Mouse (Mus musculus) CH12.LX (cell line): ENCODE measurements around the gene Slc35c1. TPM values are rescaled to one million over a fixed set of nuclear protein-coding genes. Genes with fewer than 3 reads are reported as not detected.

ENCODE experiments used
- DNase-seq: peaks from one replicate; pipeline ENCODE4 v3.0.0-alpha.2; 2013; ENCODE audit errors: extremely low read depth
- H3K27ac ChIP-seq: 2 replicates; pipeline ENCODE4 v1.5.1; 2012; ENCODE audit warnings: low read depth, mild to moderate bottlenecking, control low read depth, moderate library complexity; ENCODE audit not compliant: insufficient read depth
- H3K27me3 ChIP-seq: replicated peaks from 2 replicates; pipeline ENCODE3; 2012; ENCODE audit warnings: inconsistent platforms
- H3K36me3 ChIP-seq, 2 experiments: replicated peaks in 1 of 2; 2 replicates each; pipeline versions ENCODE3 to v1.6.1; 2012; ENCODE audit warnings: inconsistent platforms in 1 of 2, low read length in 1 of 2, mild to moderate bottlenecking in 1 of 2, mixed read lengths in 1 of 2, moderate library complexity in 1 of 2; ENCODE audit not compliant: control insufficient read depth in 1 of 2, insufficient read depth in 1 of 2
- H3K4me1 ChIP-seq, 2 experiments: 2 replicates each; pipeline ENCODE4 v1.6.1; 2012; ENCODE audit warnings: inconsistent platforms in 1 of 2, moderate library complexity in 1 of 2; ENCODE audit not compliant: insufficient read depth in 2 of 2, control insufficient read depth in 1 of 2
- H3K4me2 ChIP-seq: 2 replicates; pipeline ENCODE4 v1.6.1; 2012; ENCODE audit warnings: low read depth, mild to moderate bottlenecking, control low read depth; ENCODE audit not compliant: poor library complexity, insufficient read depth, severe bottlenecking
- H3K4me3 ChIP-seq, 3 experiments: fragments of 150-350 bp in 1 of 3; sonication (generic) in 1 of 3; replicated peaks in 1 of 3; 2 replicates each; pipeline versions ENCODE3 to v1.5.1; 2011 to 2012; ENCODE audit warnings: low read depth in 2 of 3, low read length in 2 of 3, mild to moderate bottlenecking in 2 of 3, moderate library complexity in 2 of 3, control low read depth in 1 of 3, improper control_type of control experiment in 1 of 3, inconsistent platforms in 1 of 3, mixed read lengths in 1 of 3; ENCODE audit not compliant: poor library complexity in 1 of 3
- H3K79me2 ChIP-seq: replicated peaks from 2 replicates; pipeline ENCODE4 v1.6.1; 2012; ENCODE audit warnings: mild to moderate bottlenecking, moderate library complexity; ENCODE audit not compliant: control insufficient read depth, poor library complexity, insufficient read depth, severe bottlenecking; ENCODE audit errors: extremely low read depth
- H3K9ac ChIP-seq: 2 replicates; pipeline ENCODE4 v1.6.1; 2012; ENCODE audit warnings: low read depth, mild to moderate bottlenecking, control low read depth, moderate library complexity; ENCODE audit not compliant: insufficient read depth
- H3K9me3 ChIP-seq: replicated peaks from 2 replicates; pipeline ENCODE3; 2012; ENCODE audit warnings: low read length, inconsistent platforms, mixed read lengths
- BHLHE40 ChIP-seq: IDR thresholded peaks from 2 replicates; pipeline ENCODE4 v1.6.1; 2011; ENCODE audit warnings: mild to moderate bottlenecking, low read depth, low read length, improper control_type of control experiment
- CHD1 ChIP-seq: IDR thresholded peaks from 2 replicates; pipeline ENCODE4 v1.6.1; 2012; ENCODE audit warnings: low read depth, low read length, improper control_type of control experiment, inconsistent platforms
- CHD2 ChIP-seq: IDR thresholded peaks from 2 replicates; pipeline ENCODE4 v1.6.1; 2011; ENCODE audit warnings: low read length, improper control_type of control experiment
- CTCF ChIP-seq, 2 experiments: IDR thresholded peaks in 1 of 2; conservative IDR thresholded peaks in 1 of 2; 2 replicates each; pipeline ENCODE4 v1.5.1; 2011 to 2012; ENCODE audit warnings: low read depth in 2 of 2, low read length in 2 of 2, improper control_type of control experiment in 1 of 2, inconsistent platforms in 1 of 2, mild to moderate bottlenecking in 1 of 2, moderate library complexity in 1 of 2
- ELF1 ChIP-seq: IDR thresholded peaks from 2 replicates; pipeline ENCODE4 v1.6.1; 2014; ENCODE audit warnings: low read depth, mild to moderate bottlenecking, inconsistent platforms, low read length, improper control_type of control experiment
- ETS1 ChIP-seq: conservative IDR thresholded peaks from 2 replicates; pipeline ENCODE4 v1.6.1; 2012; ENCODE audit warnings: low read depth, mild to moderate bottlenecking, inconsistent platforms, low read length, improper control_type of control experiment, moderate library complexity
- GABPA ChIP-seq: IDR thresholded peaks from 2 replicates; pipeline ENCODE4 v1.6.1; 2012; ENCODE audit warnings: low read depth, low read length, improper control_type of control experiment, inconsistent platforms; ENCODE audit not compliant: insufficient replicate concordance
- HCFC1 ChIP-seq: IDR thresholded peaks from 2 replicates; pipeline ENCODE4 v1.6.1; 2012; ENCODE audit warnings: low read depth, mild to moderate bottlenecking, inconsistent platforms, low read length, improper control_type of control experiment
- KAT2A ChIP-seq: IDR thresholded peaks from 2 replicates; pipeline ENCODE4 v1.6.1; 2012; ENCODE audit warnings: low read length, improper control_type of control experiment, inconsistent platforms; ENCODE audit not compliant: insufficient replicate concordance
- MAFK ChIP-seq: IDR thresholded peaks from 2 replicates; pipeline ENCODE4 v1.6.1; 2011; ENCODE audit warnings: low read length, improper control_type of control experiment; ENCODE audit not compliant: insufficient replicate concordance
- MAX ChIP-seq: IDR thresholded peaks from 2 replicates; pipeline ENCODE4 v1.6.1; 2011; ENCODE audit warnings: low read length, improper control_type of control experiment
- MXI1 ChIP-seq: IDR thresholded peaks from 2 replicates; pipeline ENCODE4 v1.6.1; 2011; ENCODE audit warnings: mild to moderate bottlenecking, low read depth, low read length, improper control_type of control experiment
- NRF1 ChIP-seq: IDR thresholded peaks from 2 replicates; pipeline ENCODE4 v1.6.1; 2014; ENCODE audit warnings: low read depth, mild to moderate bottlenecking, inconsistent platforms, low read length, improper control_type of control experiment, moderate library complexity
- PAX5 ChIP-seq: IDR thresholded peaks from 2 replicates; pipeline ENCODE4 v1.6.1; 2012; ENCODE audit warnings: low read length, inconsistent platforms, mixed read lengths
- POLR2AphosphoS2 ChIP-seq: IDR thresholded peaks from 2 replicates; pipeline ENCODE4 v1.6.1; 2011; ENCODE audit warnings: low read depth, low read length, improper control_type of control experiment
- RAD21 ChIP-seq: IDR thresholded peaks from 2 replicates; pipeline ENCODE4 v1.6.1; 2011; ENCODE audit warnings: low read depth, mild to moderate bottlenecking, low read length, improper control_type of control experiment, moderate library complexity
- RCOR1 ChIP-seq: conservative IDR thresholded peaks from 2 replicates; pipeline ENCODE4 v1.6.1; 2012; ENCODE audit warnings: low read depth, mild to moderate bottlenecking, inconsistent platforms, low read length, improper control_type of control experiment
- SIN3A ChIP-seq: IDR thresholded peaks from 2 replicates; pipeline ENCODE4 v1.6.1; 2012; ENCODE audit warnings: low read length, improper control_type of control experiment, inconsistent platforms
- SMC3 ChIP-seq: IDR thresholded peaks from 2 replicates; pipeline ENCODE4 v1.6.1; 2011; ENCODE audit warnings: low read depth, low read length, improper control_type of control experiment
- TBP ChIP-seq: conservative IDR thresholded peaks from 2 replicates; pipeline ENCODE4 v1.6.1; 2011; ENCODE audit warnings: low read depth, low read length, improper control_type of control experiment
- TCF12 ChIP-seq: IDR thresholded peaks from 2 replicates; pipeline ENCODE4 v1.6.1; 2014; ENCODE audit warnings: low read depth, mild to moderate bottlenecking, inconsistent platforms, low read length, improper control_type of control experiment
- UBTF ChIP-seq: IDR thresholded peaks from 2 replicates; pipeline ENCODE4 v1.6.1; 2012; ENCODE audit warnings: low read depth, mild to moderate bottlenecking, inconsistent platforms, low read length, improper control_type of control experiment, moderate library complexity
- USF1 ChIP-seq: IDR thresholded peaks from 2 replicates; pipeline ENCODE4 v1.6.1; 2014; ENCODE audit warnings: low read depth, mild to moderate bottlenecking, inconsistent platforms, low read length, improper control_type of control experiment
- USF2 ChIP-seq: conservative IDR thresholded peaks from 2 replicates; pipeline ENCODE4 v1.6.1; 2011; ENCODE audit warnings: low read depth, low read length, improper control_type of control experiment
- ZC3H11A ChIP-seq: IDR thresholded peaks from 2 replicates; pipeline ENCODE4 v1.6.1; 2012; ENCODE audit warnings: low read depth, mild to moderate bottlenecking, inconsistent platforms, low read length, improper control_type of control experiment
- ZKSCAN1 ChIP-seq: IDR thresholded peaks from 2 replicates; pipeline ENCODE4 v1.6.1; 2012; ENCODE audit warnings: low read depth, inconsistent platforms, low read length, improper control_type of control experiment, borderline replicate concordance
- ZMIZ1 ChIP-seq: IDR thresholded peaks from 2 replicates; pipeline ENCODE4 v1.6.1; 2012; ENCODE audit warnings: low read depth, mild to moderate bottlenecking, inconsistent platforms, low read length, improper control_type of control experiment
- ZNF384 ChIP-seq: IDR thresholded peaks from 2 replicates; pipeline ENCODE4 v1.6.1; 2012; ENCODE audit warnings: low read depth, low read length, improper control_type of control experiment, inconsistent platforms
- dilution Hi-C: fragments of 300-500 bp; cut with MboI; formaldehyde crosslinking; loops from 2 replicates; pipeline ENCODE4 v1.14.3; 2020; ENCODE audit warnings: low sequenced_read_pairs; ENCODE audit not compliant: extremely low pct_unique_long_range_greater_than_20kb, extremely low pct_ligation_motif_present
- in situ Hi-C: fragments of 300-500 bp; cut with MboI; formaldehyde crosslinking; loops from 3 replicates; pipeline ENCODE4 v1.14.3; 2019; ENCODE audit warnings: low sequenced_read_pairs, low pct_ligation_motif_present, low pct_unique_long_range_greater_than_20kb, mixed read lengths
- polyA plus RNA-seq: library from polyadenylated mRNA; unstranded; fragments of >175 nt; gene quantifications from 2 replicates; pipeline ENCODE4 v1.2.1, GENCODE M21; 2012; ENCODE audit warnings: low read depth; ENCODE audit not compliant: insufficient read length
- total RNA-seq, 2 experiments: library from RNA; depleted of rRNA; stranded (reverse); fragments of 300-350 nt in 1 of 2; fragments of >200 nt in 1 of 2; gene quantifications; 2 replicates each; pipeline ENCODE4 v1.2.3; 2012 to 2014

Slc35c1 gene
- total and polyA plus RNA-seq, 3 experiments = 4.1 to 22.7 (median 8.7) TPM

DNA sequence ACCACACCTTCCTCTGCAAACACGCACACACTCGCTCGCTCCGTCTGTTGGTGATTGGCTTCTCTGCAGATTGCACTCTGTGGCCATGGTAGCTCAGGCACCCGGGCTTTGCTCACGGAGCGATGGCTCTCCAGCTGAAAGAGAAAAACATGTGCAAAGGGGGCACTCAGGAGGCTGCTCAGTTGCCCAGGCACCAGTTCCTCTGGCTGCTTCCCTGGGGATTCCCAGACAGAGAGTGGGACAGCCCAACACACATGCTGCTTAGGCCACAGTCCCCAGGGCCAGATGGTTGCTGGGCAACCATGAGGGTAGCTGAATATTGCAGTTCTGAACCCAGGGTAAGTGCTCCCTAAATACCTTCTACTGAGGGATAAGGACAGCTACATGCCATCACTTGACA, 54.7 kb downstream of the Slc35c1 start (continued):
- no peak for TF ChIP-seq CHD1
- TF ChIP-seq MAFK = no peak
- no peak for TF ChIP-seq GABPA
- peak; percentile 71 for TF ChIP-seq ETS1
- no peak; the same call in 1 of the 2 replicates for TF ChIP-seq ELF1
- no peak for TF ChIP-seq TBP
- TF ChIP-seq KAT2A = no peak
- TF ChIP-seq SMC3 = 0 out of 2 replicates have a peak, but pooled peaks have one; percentile 7
- TF ChIP-seq CHD2 = no peak
- no peak for TF ChIP-seq USF2
- peak; percentile 32; the same call in 1 of the 2 replicates for TF ChIP-seq ZMIZ1
- no peak for TF ChIP-seq PAX5
- TF ChIP-seq SIN3A = peak; percentile 77
- TF ChIP-seq UBTF = no peak
- TF ChIP-seq USF1 = no peak
- TF ChIP-seq MAX = no peak
- TF ChIP-seq MXI1 = peak; percentile 53; the same call in 1 of the 2 replicates
- no peak for TF ChIP-seq ZNF384

- Histone ChIP-seq H3K79me2 (no peaks in the 10 kb centered on the region), H3K9me3 (peaks cover 10% of the 10 kb centered on the region), H3K4me3 (no peak overlapping the region), H3K27ac (no peak overlapping the region), H3K4me2 (no peak overlapping the region), H3K27me3 (no peaks in the 10 kb centered on the region), H3K36me3 (peaks cover 46 to 69% of the 10 kb centered on the region in 2 experiments), H3K9ac (no peak overlapping the region), H3K4me1 (peaks cover 10 to 53% of the 10 kb centered on the region in 2 experiments)
- DNase-seq = no peak
- in situ Hi-C loops (no loop called here), dilution Hi-C loops (no loop called here)
- TF ChIP-seq HCFC1 = no peak
- no peak for TF ChIP-seq MXI1
- TF ChIP-seq USF2 = no peak
- TF ChIP-seq RCOR1 = no peak
- no peak for TF ChIP-seq TCF12
- no peak for TF ChIP-seq SIN3A
- TF ChIP-seq BHLHE40 = no peak
- no peak for TF ChIP-seq ZMIZ1
- no peak for TF ChIP-seq CHD2
- no peak for TF ChIP-seq ZKSCAN1
- no peak for TF ChIP-seq USF1
- TF ChIP-seq GABPA = no peak
- TF ChIP-seq ZC3H11A = no peak
- TF ChIP-seq RAD21 = no peak
- no peak for TF ChIP-seq NRF1
- TF ChIP-seq CTCF (conservative IDR thresholded peaks at IDR 0.05 in 1 of 2, IDR thresholded peaks at IDR 0.05 in 1 of 2; ENCODE audit: low read depth in 2 of 2, low read length in 2 of 2) = no peak
- no peak for TF ChIP-seq ETS1
- no peak for TF ChIP-seq POLR2AphosphoS2
- TF ChIP-seq TBP = no peak
Observed at GRCm38 (mm10) chr2:92404737-92405136, 55.6 kb downstream of the Slc35c1 start.
